Mouse (Mus musculus): Measurements from ENCODE around the gene Krt90. TPM values are rescaled to one million over a fixed set of nuclear protein-coding genes. Genes with fewer than 3 reads are reported as not detected.

Krt90 gene
- polyA plus RNA-seq, 1 experiment, result not detected

GRCm38 (mm10) chr15:101558034-101558646 lies 4.6 kb downstream of the Krt90 start:
- TF ChIP-seq POLR2A (IDR thresholded peaks at IDR 0.05; ENCODE audit: insufficient read depth, low read depth, low read length), result no peak
- no peak for TF ChIP-seq CTCF (IDR thresholded peaks at IDR 0.05; ENCODE audit: insufficient read depth, low read depth, low read length)
- WGBS, result 20% methylated on average over 7 of the region's 7 CpGs
- Histone ChIP-seq H3K27ac (ENCODE audit: insufficient read depth, low read depth, low read length) (no peak overlapping the region), H3K4me1 (ENCODE audit: control insufficient read depth, insufficient read depth, low read length) (peaks cover 1% of the 10 kb centered on the region; the same call in 1 of the 2 replicates), H3K4me3 (ENCODE audit: insufficient read depth, low read depth, low read length) (no peak overlapping the region)

GRCm38 (mm10) chr15:101553169-101553568 lies 9.6 kb downstream of the Krt90 start:
- TF ChIP-seq POLR2A (IDR thresholded peaks at IDR 0.05; ENCODE audit: insufficient read depth, low read depth, low read length) (no peak), CTCF (IDR thresholded peaks at IDR 0.05; ENCODE audit: insufficient read depth, low read depth, low read length) (no peak)
- WGBS, result 4% methylated on average over 11 of the region's 11 CpGs
- H3K27ac ChIP-seq (ENCODE audit: insufficient read depth, low read depth, low read length), result no peak overlapping the region
- H3K4me1 ChIP-seq (ENCODE audit: control insufficient read depth, insufficient read depth, low read length), result peaks cover 4% of the 10 kb centered on the region; the same call in 1 of the 2 replicates
- no peak overlapping the region for H3K4me3 ChIP-seq (ENCODE audit: insufficient read depth, low read depth, low read length)

- Histone ChIP-seq H3K4me1 (ENCODE audit: control insufficient read depth, insufficient read depth, low read length) (peaks cover 4% of the 10 kb centered on the region; the same call in 1 of the 2 replicates), H3K27ac (ENCODE audit: insufficient read depth, low read depth, low read length) (no peak overlapping the region), H3K4me3 (ENCODE audit: insufficient read depth, low read depth, low read length) (no peak overlapping the region)
- TF ChIP-seq POLR2A (IDR thresholded peaks at IDR 0.05; ENCODE audit: insufficient read depth, low read depth, low read length) (no peak), CTCF (IDR thresholded peaks at IDR 0.05; ENCODE audit: insufficient read depth, low read depth, low read length) (no peak)
- WGBS, result 85% methylated on average over 8 of the region's 8 CpGs
Observed at GRCm38 (mm10) chr15:101552188-101552587, 10.6 kb downstream of the Krt90 start.

- Histone ChIP-seq H3K4me3 (ENCODE audit: insufficient read depth, low read depth, low read length) (no peak within 1 kb of the TSS), H3K4me1 (ENCODE audit: control insufficient read depth, insufficient read depth, low read length) (peaks cover 4% of the 10 kb centered on the region; the same call in 1 of the 2 replicates), H3K27ac (ENCODE audit: insufficient read depth, low read depth, low read length) (no peak within 1 kb of the TSS)
- 79% methylated on average over 7 of the region's 7 CpGs for WGBS
- TF ChIP-seq CTCF (IDR thresholded peaks at IDR 0.05; ENCODE audit: insufficient read depth, low read depth, low read length) (no peak), POLR2A (IDR thresholded peaks at IDR 0.05; ENCODE audit: insufficient read depth, low read depth, low read length) (no peak)
Observed at GRCm38 (mm10) chr15:101550567-101550966, 12.2 kb downstream of the Krt90 start, which contains the start of gene Krt82. Gene Krt82, minus strand, starts transcription at chr15:101550667.

DNA sequence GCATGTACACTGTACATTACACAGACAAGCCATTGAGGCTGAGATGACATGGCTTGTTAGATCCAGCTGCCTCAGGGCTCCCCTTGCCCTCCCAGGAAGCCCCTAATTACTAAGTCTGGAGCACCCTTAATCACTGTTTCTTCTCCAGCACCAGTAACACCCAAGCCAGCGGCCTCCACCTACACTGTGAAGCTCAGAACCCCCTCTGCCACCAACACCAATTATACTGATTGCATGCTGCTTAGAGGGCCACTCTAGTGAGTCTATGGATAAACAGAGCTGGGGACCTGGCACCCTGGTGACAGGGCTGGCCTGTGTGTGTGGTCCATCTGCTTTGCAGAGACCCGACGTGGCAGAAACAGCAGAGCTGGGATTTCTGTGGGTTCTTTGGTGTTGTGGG lies 18.3 kb downstream of the Krt90 start:
- WGBS, result 40% methylated on average over 3 of the region's 3 CpGs
- Histone ChIP-seq H3K27ac (ENCODE audit: insufficient read depth, low read depth, low read length) (no peak overlapping the region), H3K4me1 (ENCODE audit: control insufficient read depth, insufficient read depth, low read length) (peaks cover 16% of the 10 kb centered on the region; the same call in 1 of the 2 replicates), H3K4me3 (ENCODE audit: insufficient read depth, low read depth, low read length) (no peak overlapping the region)
- no peak for TF ChIP-seq CTCF (IDR thresholded peaks at IDR 0.05; ENCODE audit: insufficient read depth, low read depth, low read length)
- no peak for TF ChIP-seq POLR2A (IDR thresholded peaks at IDR 0.05; ENCODE audit: insufficient read depth, low read depth, low read length)

GRCm38 (mm10) chr15:101542543-101542942 lies 20.2 kb downstream of the Krt90 start:
- Histone ChIP-seq H3K4me1 (ENCODE audit: control insufficient read depth, insufficient read depth, low read length) (peaks cover 22% of the 10 kb centered on the region), H3K4me3 (ENCODE audit: insufficient read depth, low read depth, low read length) (no peak overlapping the region), H3K27ac (ENCODE audit: insufficient read depth, low read depth, low read length) (no peak overlapping the region)
- WGBS, result 68% methylated on average over 9 of the region's 9 CpGs
- TF ChIP-seq POLR2A (IDR thresholded peaks at IDR 0.05; ENCODE audit: insufficient read depth, low read depth, low read length), result no peak
- TF ChIP-seq CTCF (IDR thresholded peaks at IDR 0.05; ENCODE audit: insufficient read depth, low read depth, low read length), result no peak

DNA sequence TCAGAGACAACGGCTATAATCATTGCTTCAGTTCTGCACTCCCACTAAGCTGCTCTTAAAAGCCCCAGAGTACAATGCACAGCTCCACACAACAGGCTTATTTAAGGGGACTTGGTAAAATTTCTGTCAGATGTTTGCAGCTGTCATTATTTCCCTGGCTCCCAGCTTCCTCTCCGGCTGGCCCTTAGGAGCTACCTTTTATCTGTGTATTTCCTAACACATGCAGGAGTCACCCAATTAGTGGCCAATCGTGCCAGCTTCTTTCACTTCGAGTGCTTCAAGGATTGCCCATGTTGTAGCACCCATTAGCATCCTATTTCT lies 24.2 kb downstream of the Krt90 start:
- Histone ChIP-seq H3K4me1 (ENCODE audit: control insufficient read depth, insufficient read depth, low read length) (peaks cover 17% of the 10 kb centered on the region), H3K27ac (ENCODE audit: insufficient read depth, low read depth, low read length) (no peak overlapping the region), H3K4me3 (ENCODE audit: insufficient read depth, low read depth, low read length) (no peak overlapping the region)
- TF ChIP-seq CTCF (IDR thresholded peaks at IDR 0.05; ENCODE audit: insufficient read depth, low read depth, low read length) (no peak), POLR2A (IDR thresholded peaks at IDR 0.05; ENCODE audit: insufficient read depth, low read depth, low read length) (no peak)
- 33% methylated on average over 4 of the region's 4 CpGs for WGBS

- no peak for TF ChIP-seq POLR2A (IDR thresholded peaks at IDR 0.05; ENCODE audit: insufficient read depth, low read depth, low read length)
- TF ChIP-seq CTCF (IDR thresholded peaks at IDR 0.05; ENCODE audit: insufficient read depth, low read depth, low read length), result no peak
- Histone ChIP-seq H3K27ac (ENCODE audit: insufficient read depth, low read depth, low read length) (no peak overlapping the region), H3K4me1 (ENCODE audit: control insufficient read depth, insufficient read depth, low read length) (peaks cover 17% of the 10 kb centered on the region), H3K4me3 (ENCODE audit: insufficient read depth, low read depth, low read length) (no peak overlapping the region)
- 46% methylated on average over 7 of the region's 7 CpGs for WGBS
Observed at GRCm38 (mm10) chr15:101537864-101538579, 24.7 kb downstream of the Krt90 start.

GRCm38 (mm10) chr15:101536054-101536850 lies 26.5 kb downstream of the Krt90 start:
- Histone ChIP-seq H3K4me1 (ENCODE audit: control insufficient read depth, insufficient read depth, low read length) (peaks cover 14% of the 10 kb centered on the region), H3K27ac (ENCODE audit: insufficient read depth, low read depth, low read length) (no peak overlapping the region), H3K4me3 (ENCODE audit: insufficient read depth, low read depth, low read length) (no peak overlapping the region)
- TF ChIP-seq CTCF (IDR thresholded peaks at IDR 0.05; ENCODE audit: insufficient read depth, low read depth, low read length), result no peak
- no peak for TF ChIP-seq POLR2A (IDR thresholded peaks at IDR 0.05; ENCODE audit: insufficient read depth, low read depth, low read length)
- WGBS, result 58% methylated on average over 9 of the region's 9 CpGs

All from olfactory bulb, adult 2 months (tissue).